Mouse (Mus musculus) ES-Bruce4 (cell line): Measurements from ENCODE around the gene Ndst2.

Source experiments
- CTCF ChIP-seq: IDR thresholded peaks from one replicate; pipeline ENCODE4 v1.8.1; 2011; ENCODE audit warnings: low read depth, low read length
- EP300 ChIP-seq: IDR thresholded peaks from 2 replicates; pipeline ENCODE4 v1.6.1; 2011; ENCODE audit warnings: low read depth, low read length; ENCODE audit not compliant: insufficient read depth
- POLR2A ChIP-seq: IDR thresholded peaks from one replicate; pipeline ENCODE4 v1.8.1; 2011; ENCODE audit warnings: low read length; ENCODE audit not compliant: insufficient read depth

- TF ChIP-seq POLR2A (no peak), CTCF (peak; percentile 10), EP300 (no peak)
Observed at GRCm38 (mm10) chr14:20696986-20697385, 37.4 kb downstream of the Ndst2 start.
